Mouse (Mus musculus) midbrain, embryonic 14.5 days (tissue): ENCODE measurements around the gene Angel2. TPM values are rescaled to one million over a fixed set of nuclear protein-coding genes. Genes with fewer than 3 reads are reported as not detected.

ENCODE experiments used
- ATAC-seq: fragments of 200-750 bp; cut with Nextera tagmentation; 2 replicates; pipeline ENCODE4 v1.8.0; 2017; ENCODE audit warnings: moderate number of reproducible peaks, moderate library complexity; ENCODE audit not compliant: low FRiP score, low TSS enrichment
- DNase-seq: peaks from one replicate; pipeline ENCODE4 v3.0.0-alpha.2; 2015
- H3K27ac ChIP-seq: fragments of 300-500 bp; sonication (generic); replicated peaks from 2 replicates; pipeline ENCODE4 v1.5.1; 2014; ENCODE audit warnings: mild to moderate bottlenecking, low read depth, low read length, moderate library complexity
- H3K27me3 ChIP-seq: fragments of 300-500 bp; sonication (generic); 2 replicates; pipeline ENCODE4 v1.6.1; 2014; ENCODE audit warnings: low read length, control low read depth, mixed read lengths; ENCODE audit not compliant: control insufficient read depth, insufficient read depth
- H3K36me3 ChIP-seq: fragments of 300-500 bp; sonication (generic); 2 replicates; pipeline ENCODE4 v1.6.1; 2014; ENCODE audit warnings: low read length, control low read depth; ENCODE audit not compliant: control insufficient read depth, insufficient read depth
- H3K4me1 ChIP-seq: fragments of 300-500 bp; sonication (generic); 2 replicates; pipeline ENCODE4 v1.6.1; 2014; ENCODE audit warnings: mild to moderate bottlenecking, antibody characterized with exemption, low read length, control low read depth; ENCODE audit not compliant: control insufficient read depth, insufficient read depth
- H3K4me2 ChIP-seq: fragments of 300-500 bp; sonication (generic); 2 replicates; pipeline ENCODE4 v1.6.1; 2014; ENCODE audit warnings: mild to moderate bottlenecking, low read length, moderate library complexity
- H3K4me3 ChIP-seq: fragments of 300-500 bp; sonication (generic); replicated peaks from 2 replicates; pipeline ENCODE4 v1.5.1; 2014; ENCODE audit warnings: low read depth, low read length
- H3K9ac ChIP-seq: fragments of 300-500 bp; sonication (generic); replicated peaks from 2 replicates; pipeline ENCODE4 v1.6.1; 2014; ENCODE audit warnings: mild to moderate bottlenecking, low read length, moderate library complexity
- H3K9me3 ChIP-seq: fragments of 300-500 bp; sonication (generic); 2 replicates; pipeline ENCODE4 v1.6.1; 2016; ENCODE audit warnings: low read length, control low read depth, mixed read lengths; ENCODE audit not compliant: control insufficient read depth
- WGBS: fragments of 180-500 bp; shearing (Covaris S2); extraction: QIAGEN DNeasy Blood & Tissue Kit; methylation state at CpG from one replicate; pipeline ENCODE4 v1.1.7; 2014; 5-methylcytosine and 5-hydroxymethylcytosine counted together
- polyA plus RNA-seq: library from polyadenylated mRNA; unstranded; fragments of >200 nt; fragmentation: Nextera tagmentation; extraction: Ambion mirVana; gene quantifications from 2 replicates; pipeline ENCODE4 v1.2.1, GENCODE M21; 2014

The Angel2 gene
- polyA plus RNA-seq, 1 experiment from 2014 or later, result 60.1 TPM

DNA sequence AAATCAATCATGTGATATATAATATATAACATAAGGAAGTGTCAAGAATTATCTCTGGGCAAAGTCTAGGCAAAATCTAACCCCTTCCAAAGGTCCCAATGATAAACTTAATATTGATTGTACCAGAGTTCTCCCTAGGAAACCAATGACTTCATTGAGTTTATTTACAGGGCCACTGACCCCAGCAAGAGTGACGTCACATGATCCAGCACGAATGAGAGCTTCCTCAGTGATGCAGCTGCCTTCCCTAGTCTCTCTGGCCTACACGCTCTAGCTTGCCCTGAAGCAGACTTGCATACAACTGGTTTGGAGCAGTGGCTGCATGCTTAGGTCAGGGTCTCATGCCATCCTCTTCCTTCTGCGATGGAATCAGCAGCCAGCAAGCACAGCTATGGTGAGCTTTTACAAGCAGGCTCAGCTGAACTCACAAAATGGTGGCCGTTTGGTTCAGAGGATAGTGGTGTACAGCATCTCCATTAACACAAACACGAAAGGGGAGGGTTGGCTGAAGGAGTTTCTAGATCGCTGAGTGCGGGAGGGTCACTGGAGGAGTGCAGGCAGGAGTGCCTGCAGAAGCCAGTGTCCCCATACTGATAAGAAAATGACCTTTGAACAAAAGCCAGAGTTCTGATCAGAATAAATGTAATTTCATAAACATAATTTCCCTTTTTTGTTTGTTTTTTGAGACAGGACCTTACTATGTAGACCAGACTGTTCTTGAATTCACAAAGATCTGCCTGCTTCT is 5.0 kb upstream of the Angel2 start:
- Histone ChIP-seq H3K4me2 (no peak overlapping the region), H3K36me3 (no peaks in the 10 kb centered on the region), H3K27me3 (no peaks in the 10 kb centered on the region), H3K9ac (no peak overlapping the region), H3K4me3 (no peak overlapping the region), H3K4me1 (no peaks in the 10 kb centered on the region), H3K9me3 (no peaks in the 10 kb centered on the region), H3K27ac (no peak overlapping the region)
- ATAC-seq (no peak), DNase-seq (no peak)
- 77% methylated on average over 8 of the region's 8 CpGs for WGBS

DNA sequence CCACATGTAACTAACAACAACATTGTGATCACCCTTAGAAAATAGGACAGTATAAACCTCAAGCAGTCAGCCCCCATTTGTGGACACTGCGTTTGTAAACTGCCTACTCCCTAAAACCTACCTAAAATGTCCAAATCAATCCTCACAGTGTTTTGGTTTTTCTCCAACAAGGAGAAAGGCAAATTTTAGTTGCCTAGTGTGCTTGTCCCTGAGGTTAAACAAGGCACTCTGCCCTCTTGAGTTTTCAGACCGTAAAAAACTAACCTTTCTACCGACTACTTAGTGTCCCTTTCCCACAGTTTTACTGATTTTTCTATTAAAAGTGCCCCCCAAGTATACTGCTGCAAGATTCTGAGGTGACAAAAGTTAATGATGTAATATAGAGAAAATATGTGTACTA is 2.4 kb downstream of the Angel2 start:
- Histone ChIP-seq H3K4me2 (peak overlapping the region; percentile 76), H3K4me3 (peak overlapping the region; percentile 62; the same call in 1 of the 2 replicates)

DNA sequence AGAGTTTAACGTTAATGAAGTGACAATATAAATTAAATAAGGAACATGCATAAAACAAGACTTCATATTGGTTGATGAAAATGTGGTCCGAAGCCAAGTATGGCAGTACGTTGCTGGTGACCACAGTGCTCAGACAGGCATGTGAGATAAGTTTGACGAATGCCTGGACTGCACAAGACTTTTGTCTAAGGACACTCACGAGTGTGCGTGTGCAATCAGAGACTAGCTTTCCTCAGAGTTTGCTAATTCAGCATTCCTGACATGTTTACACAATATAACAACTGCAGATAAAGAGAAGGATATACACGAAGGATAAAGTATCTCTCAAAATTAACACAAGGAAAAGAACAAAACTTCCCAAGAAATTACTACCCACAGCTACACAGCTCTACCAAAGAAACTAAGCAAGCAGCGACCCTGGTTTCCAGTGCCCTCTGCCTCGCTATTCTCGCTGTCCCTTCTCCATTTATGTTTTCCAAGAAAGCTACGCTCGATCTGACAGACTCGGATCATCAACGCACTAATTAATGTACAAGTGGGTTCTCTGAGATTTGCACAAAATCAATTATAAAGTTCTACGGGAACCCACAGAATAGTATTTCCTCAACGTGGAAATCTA is 2.9 kb downstream of the Angel2 start:
- peaks cover 3% of the 10 kb centered on the region; the same call in 1 of the 2 replicates for H3K36me3 ChIP-seq
- peak; percentile 31 for DNase-seq
- peak; percentile 17; the same call in 1 of the 2 replicates for ATAC-seq
- H3K27ac ChIP-seq, result peak overlapping the region; percentile 99
- peak overlapping the region; percentile 76 for H3K4me2 ChIP-seq
- H3K4me3 ChIP-seq, result peak overlapping the region; percentile 62
- peaks cover 12% of the 10 kb centered on the region for H3K4me1 ChIP-seq
- H3K27me3 ChIP-seq, result no peaks in the 10 kb centered on the region
- no peaks in the 10 kb centered on the region for H3K9me3 ChIP-seq
- H3K9ac ChIP-seq, result peak overlapping the region; percentile 87
- WGBS, result 24% methylated on average over 16 of the region's 16 CpGs

More for the DNA sequence above, 2.4 kb downstream of the Angel2 start:
- Histone ChIP-seq H3K4me1 (peaks cover 12% of the 10 kb centered on the region), H3K36me3 (no peaks in the 10 kb centered on the region; the same call in 1 of the 2 replicates), H3K27me3 (no peaks in the 10 kb centered on the region), H3K27ac (no peak overlapping the region), H3K9ac (no peak overlapping the region), H3K9me3 (no peaks in the 10 kb centered on the region)
- ATAC-seq (no peak), DNase-seq (no peak)
- 93% methylated on average over 3 of the region's 3 CpGs for WGBS

DNA sequence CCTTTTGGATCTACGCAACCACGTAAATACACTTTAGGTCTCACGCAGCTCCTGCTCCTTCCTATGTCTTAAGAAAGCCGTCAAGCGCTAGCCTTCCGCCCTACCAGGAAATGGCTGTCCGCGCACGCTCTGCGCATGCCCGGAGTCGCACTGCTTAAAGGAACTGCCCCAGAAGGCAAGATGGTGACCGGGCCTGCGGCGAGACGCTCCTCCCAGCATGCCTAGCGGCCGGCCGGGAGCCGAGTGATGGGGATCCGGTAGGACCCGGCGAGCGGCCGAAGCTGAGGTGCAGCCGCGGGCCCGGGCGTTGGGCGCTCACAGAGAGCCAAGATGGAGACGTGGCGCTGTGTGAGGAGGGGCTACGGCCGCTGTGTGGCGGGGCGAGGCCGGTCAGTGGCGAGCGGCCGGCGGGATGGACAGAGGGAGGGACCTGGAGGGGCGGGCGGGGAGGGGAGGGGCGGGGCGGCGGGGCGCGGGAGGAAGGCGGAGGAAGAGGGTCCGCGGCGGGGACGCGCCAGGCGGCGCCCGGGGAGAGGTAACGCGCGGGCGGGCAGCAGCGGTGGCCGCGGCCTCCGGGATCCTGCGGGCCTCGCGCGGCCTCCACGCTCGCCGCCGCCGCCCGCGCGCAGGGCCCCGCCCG is 3.6 kb downstream of the Angel2 start:
- Histone ChIP-seq H3K9me3 (no peaks in the 10 kb centered on the region), H3K4me3 (peak overlapping the region; percentile 62), H3K27me3 (no peaks in the 10 kb centered on the region), H3K27ac (peak overlapping the region; percentile 99), H3K36me3 (peaks cover 6% of the 10 kb centered on the region; the same call in 1 of the 2 replicates), H3K4me1 (peaks cover 12% of the 10 kb centered on the region), H3K4me2 (peak overlapping the region; percentile 76), H3K9ac (peak overlapping the region; percentile 87)
- DNase-seq (peak; percentile 99), ATAC-seq (peak; percentile 96)
- WGBS, result under 1% methylated on average over 63 of the region's 79 CpGs

DNA sequence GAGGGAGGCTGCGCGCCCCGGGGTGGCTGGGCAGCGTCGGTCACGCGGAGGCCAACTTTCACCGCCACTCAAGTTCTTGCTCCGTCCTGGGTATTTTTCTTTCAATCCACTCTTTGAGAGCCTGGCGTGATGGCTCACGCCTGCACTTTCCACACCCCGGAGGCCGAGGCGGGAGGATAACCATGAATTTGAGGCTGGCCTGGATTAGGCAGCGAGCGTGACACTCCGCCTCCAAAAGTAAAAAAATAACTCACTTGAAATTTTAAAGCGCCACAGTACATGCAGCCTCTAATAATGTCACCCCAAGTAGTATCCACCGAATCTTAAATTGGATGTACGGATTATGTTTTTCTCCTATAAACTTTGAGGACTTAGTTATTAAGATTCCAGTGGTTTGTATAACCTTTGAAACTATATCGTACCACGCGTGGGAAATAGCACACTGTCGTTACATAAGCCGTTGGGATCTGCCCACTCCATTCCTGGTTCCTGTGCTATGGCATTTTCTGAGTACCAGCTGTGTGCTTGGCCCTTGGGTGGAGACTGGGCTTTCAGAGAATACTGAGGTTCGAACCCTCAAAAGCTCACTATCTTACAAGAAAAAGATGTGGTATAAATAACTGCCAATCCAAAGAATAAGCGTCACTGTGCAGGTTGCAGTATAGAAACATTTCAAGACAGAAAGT is 4.2 kb downstream of the Angel2 start:
- WGBS, result 7% methylated on average over 27 of the region's 27 CpGs
- peaks cover 13% of the 10 kb centered on the region for H3K36me3 ChIP-seq
- H3K4me1 ChIP-seq, result peaks cover 12% of the 10 kb centered on the region
- no peak for ATAC-seq
- H3K27me3 ChIP-seq, result no peaks in the 10 kb centered on the region
- peak overlapping the region; percentile 76 for H3K4me2 ChIP-seq
- no peaks in the 10 kb centered on the region for H3K9me3 ChIP-seq
- peak overlapping the region; percentile 99 for H3K27ac ChIP-seq
- H3K9ac ChIP-seq, result peak overlapping the region; percentile 87
- peak overlapping the region; percentile 62 for H3K4me3 ChIP-seq
- no peak for DNase-seq

DNA sequence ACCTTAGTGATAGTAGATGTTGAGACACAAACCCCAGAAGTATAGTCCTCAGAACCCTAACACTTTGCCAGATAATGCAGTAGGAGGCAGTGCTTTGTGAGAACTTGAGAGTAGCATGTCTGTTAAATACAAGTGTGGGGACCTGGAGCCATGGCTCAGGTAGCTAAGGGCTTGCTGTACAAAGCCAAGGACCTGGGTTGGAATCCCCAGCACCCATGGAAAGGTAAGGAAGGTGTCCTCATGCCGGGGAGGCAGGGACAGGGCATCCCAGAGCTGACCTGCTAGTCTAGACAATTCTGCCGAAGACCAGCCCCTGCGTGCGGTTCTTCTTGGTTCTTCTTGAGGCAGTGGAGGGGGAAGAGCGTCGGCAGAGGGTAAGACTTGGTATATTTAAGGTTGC is 5.3 kb downstream of the Angel2 start:
- H3K27me3 ChIP-seq, result no peaks in the 10 kb centered on the region
- no peak overlapping the region for H3K27ac ChIP-seq
- DNase-seq (no peak), ATAC-seq (no peak)
- H3K4me2 ChIP-seq, result no peak overlapping the region
- H3K9ac ChIP-seq, result no peak overlapping the region
- H3K4me3 ChIP-seq, result no peak overlapping the region
- peaks cover 12% of the 10 kb centered on the region for H3K4me1 ChIP-seq
- no peaks in the 10 kb centered on the region for H3K9me3 ChIP-seq
- 93% methylated on average over 6 of the region's 6 CpGs for WGBS
- H3K36me3 ChIP-seq, result peaks cover 23% of the 10 kb centered on the region

DNA sequence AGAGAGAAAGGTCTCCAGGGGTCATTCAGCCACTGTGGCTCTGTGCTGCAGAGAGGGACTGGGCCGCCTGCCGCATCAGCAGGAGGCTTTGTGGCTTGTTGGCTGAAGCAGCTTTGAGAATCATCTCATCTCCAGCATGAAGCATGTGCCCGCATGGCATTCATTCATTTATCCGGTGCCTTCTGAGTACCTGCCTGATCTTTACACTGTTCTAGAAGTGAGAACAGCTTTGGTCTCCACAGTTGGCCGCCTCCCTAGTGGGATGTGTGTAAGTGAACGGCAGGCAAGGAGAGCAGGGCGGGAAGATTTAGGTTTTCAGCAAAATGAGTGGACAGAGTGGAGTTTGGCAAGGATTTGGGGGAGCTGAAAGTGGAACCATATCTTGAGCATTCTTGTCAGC is 14.9 kb downstream of the Angel2 start:
- 87% methylated on average over 7 of the region's 7 CpGs for WGBS
- Histone ChIP-seq H3K4me2 (no peak overlapping the region), H3K36me3 (peaks cover 90% of the 10 kb centered on the region), H3K4me1 (no peaks in the 10 kb centered on the region), H3K9ac (no peak overlapping the region), H3K4me3 (no peak overlapping the region), H3K27ac (no peak overlapping the region), H3K27me3 (no peaks in the 10 kb centered on the region), H3K9me3 (no peaks in the 10 kb centered on the region)
- no peak for DNase-seq
- ATAC-seq, result no peak

DNA sequence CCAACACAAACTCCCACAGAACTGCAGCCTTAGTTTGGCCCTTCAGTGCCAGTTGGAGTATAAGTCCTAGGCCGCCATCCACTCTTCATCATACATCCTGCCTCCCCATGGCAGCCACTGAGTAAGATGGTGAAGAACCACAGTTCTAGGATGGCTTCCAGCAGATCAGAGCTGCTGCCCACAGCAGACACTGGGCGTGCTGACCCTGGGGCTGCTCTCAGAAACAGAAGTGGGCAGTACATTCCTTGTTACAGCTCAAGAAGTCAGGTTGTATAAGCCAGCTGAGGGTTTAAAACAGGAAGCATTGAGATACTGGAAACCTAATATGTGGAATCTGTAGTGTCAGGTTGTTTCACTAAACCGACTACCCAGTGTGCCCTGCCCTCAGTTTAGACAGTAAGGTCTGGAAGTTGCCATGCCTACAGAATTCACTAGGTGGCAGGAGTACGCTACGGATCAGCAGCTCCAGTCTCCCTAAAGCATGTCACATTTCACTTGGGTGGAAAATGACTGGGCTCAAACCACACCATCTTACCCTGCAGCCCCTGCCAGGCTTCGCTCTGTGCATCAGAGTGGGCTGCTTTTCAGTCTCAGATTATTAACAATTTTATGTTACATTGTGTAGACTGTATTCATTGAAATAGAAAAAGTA is 19.3 kb downstream of the Angel2 start:
- no peaks in the 10 kb centered on the region for H3K9me3 ChIP-seq
- WGBS, result 56% methylated on average over 6 of the region's 6 CpGs
- H3K36me3 ChIP-seq, result peaks cover 94% of the 10 kb centered on the region
- no peak overlapping the region for H3K9ac ChIP-seq
- no peak overlapping the region for H3K27ac ChIP-seq
- H3K4me1 ChIP-seq, result no peaks in the 10 kb centered on the region
- peak; percentile 63; the same call in 1 of the 2 replicates for ATAC-seq
- H3K4me3 ChIP-seq, result no peak overlapping the region
- DNase-seq, result peak; percentile 87
- no peaks in the 10 kb centered on the region for H3K27me3 ChIP-seq
- H3K4me2 ChIP-seq, result no peak overlapping the region
